Mouse (Mus musculus) urinary bladder, postnatal 25 days (tissue): ENCODE measurements around the gene Golga2.

Source experiments
- DNase-seq: peaks from one replicate; pipeline ENCODE4 v3.0.0; 2022; ENCODE audit warnings: low spot score

Gene Golga2

GRCm38 (mm10) chr2:32317791-32318417 is 30.7 kb downstream of the Golga2 start:
- peak; percentile 50 for DNase-seq

- DNase-seq = no peak
Observed at GRCm38 (mm10) chr2:32318709-32319585, 31.8 kb downstream of the Golga2 start.

GRCm38 (mm10) chr2:32319586-32320580 is 32.7 kb downstream of the Golga2 start:
- DNase-seq = peak; percentile 38

- no peak for DNase-seq
Observed at GRCm38 (mm10) chr2:32320721-32321120, 33.5 kb downstream of the Golga2 start.

GRCm38 (mm10) chr2:32321591-32322298 is 34.6 kb downstream of the Golga2 start:
- no peak for DNase-seq

GRCm38 (mm10) chr2:32322754-32323741 is 35.9 kb downstream of the Golga2 start:
- DNase-seq = no peak

GRCm38 (mm10) chr2:32324322-32324721 is 37.1 kb downstream of the Golga2 start:
- no peak for DNase-seq

GRCm38 (mm10) chr2:32325342-32325741 is 38.2 kb downstream of the Golga2 start:
- no peak for DNase-seq

- no peak for DNase-seq
Observed at GRCm38 (mm10) chr2:32327200-32327599, 40.0 kb downstream of the Golga2 start.

- DNase-seq = no peak
Observed at GRCm38 (mm10) chr2:32328911-32329460, 41.8 kb downstream of the Golga2 start.

GRCm38 (mm10) chr2:32329531-32329930 is 42.3 kb downstream of the Golga2 start:
- DNase-seq = no peak

GRCm38 (mm10) chr2:32332159-32332558 is 45.0 kb downstream of the Golga2 start:
- DNase-seq = no peak

GRCm38 (mm10) chr2:32335888-32336287 is 48.7 kb downstream of the Golga2 start:
- peak; percentile 25 for DNase-seq

GRCm38 (mm10) chr2:32339912-32340642 is 52.9 kb downstream of the Golga2 start:
- no peak for DNase-seq

GRCm38 (mm10) chr2:32340836-32341633 is 53.9 kb downstream of the Golga2 start:
- no peak for DNase-seq

GRCm38 (mm10) chr2:32341634-32341939 is 54.4 kb downstream of the Golga2 start:
- DNase-seq = no peak

GRCm38 (mm10) chr2:32342039-32342438 is 54.9 kb downstream of the Golga2 start:
- no peak for DNase-seq

- DNase-seq = no peak
Observed at GRCm38 (mm10) chr2:32342539-32343350, 55.6 kb downstream of the Golga2 start.
